Mouse (Mus musculus) small intestine, adult 2 months (tissue): ENCODE data around the gene Lpp.

Experiments used
- CTCF ChIP-seq: fragments of 200-500 bp; IDR thresholded peaks from 2 replicates; pipeline ENCODE4 v1.5.1; 2012; ENCODE audit warnings: low read depth, mild to moderate bottlenecking, control low read depth, inconsistent platforms, low read length, moderate library complexity, mixed read lengths; ENCODE audit not compliant: insufficient replicate concordance, insufficient read length; ENCODE audit errors: extremely low read depth
- POLR2A ChIP-seq: fragments of 200-500 bp; IDR thresholded peaks from 2 replicates; pipeline ENCODE4 v1.6.1; 2012; ENCODE audit warnings: low read depth, mild to moderate bottlenecking, control low read depth, inconsistent platforms, low read length, moderate library complexity

- TF ChIP-seq POLR2A (no peak), CTCF (no peak)
These were observed 189.5 kb downstream of the Lpp start for GRCm38 (mm10) chr16:24582847-24583246.
